Mouse (Mus musculus) layer of hippocampus, postnatal 14 days (tissue): ENCODE data around the gene Sema4b. TPM values are rescaled to one million over a fixed set of nuclear protein-coding genes. Genes with fewer than 3 reads are reported as not detected.

Source experiments
- DNase-seq, 2 experiments: peaks; one replicate each; pipeline ENCODE4 v3.0.0; 2021 to 2022; ENCODE audit warnings: low spot score in 2 of 2, mixed read lengths in 1 of 2
- total RNA-seq, 2 experiments: library from RNA; stranded (reverse); gene quantifications; 2 replicates each; pipeline ENCODE4 v1.2.3; 2021

Gene Sema4b
- total RNA-seq, 2 experiments from 2014 or later, result 25.2 to 25.7 TPM

DNA sequence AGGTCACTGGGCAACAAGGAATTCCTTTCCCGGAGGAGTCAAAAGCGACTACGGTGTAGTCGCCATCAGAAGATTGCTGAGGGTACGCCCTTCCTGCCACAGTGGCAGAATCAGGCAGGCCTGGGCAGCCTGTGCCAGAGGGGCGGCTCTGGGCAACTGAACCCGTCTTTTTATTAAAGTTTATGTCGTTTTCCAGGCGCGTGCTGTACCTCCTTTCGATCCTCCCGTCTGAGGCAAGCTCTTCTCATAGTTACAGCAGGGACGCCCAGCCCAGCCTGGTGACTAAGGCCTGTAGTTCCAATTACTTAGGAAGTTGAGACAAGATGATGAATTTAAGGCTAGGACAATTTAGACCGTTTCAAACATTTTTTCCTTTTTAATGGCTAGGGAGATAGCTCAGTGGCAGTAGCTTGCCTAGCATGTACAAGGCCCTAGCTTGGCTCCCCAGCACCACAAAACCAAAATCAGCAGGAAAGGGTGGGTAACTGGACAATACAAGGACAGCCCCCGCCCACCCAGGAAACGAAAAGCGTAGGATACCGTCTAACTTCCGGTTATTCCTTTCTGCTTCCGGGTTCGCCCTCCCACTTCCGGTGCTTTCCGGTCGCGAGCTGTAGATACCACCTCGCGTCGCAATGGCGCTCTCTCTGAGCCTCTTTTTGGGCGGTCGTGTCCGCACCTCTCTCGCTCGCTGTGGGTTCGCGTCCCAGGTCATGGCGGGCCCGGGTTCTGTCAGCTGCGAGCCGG, 74.2 kb downstream of the Sema4b start, which contains the start of gene Ngrn:
Ngrn (plus strand) TSS at position 591 of the 747 bp plus-strand sequence.
- DNase-seq, result peak; percentile 73 to 87

DNA sequence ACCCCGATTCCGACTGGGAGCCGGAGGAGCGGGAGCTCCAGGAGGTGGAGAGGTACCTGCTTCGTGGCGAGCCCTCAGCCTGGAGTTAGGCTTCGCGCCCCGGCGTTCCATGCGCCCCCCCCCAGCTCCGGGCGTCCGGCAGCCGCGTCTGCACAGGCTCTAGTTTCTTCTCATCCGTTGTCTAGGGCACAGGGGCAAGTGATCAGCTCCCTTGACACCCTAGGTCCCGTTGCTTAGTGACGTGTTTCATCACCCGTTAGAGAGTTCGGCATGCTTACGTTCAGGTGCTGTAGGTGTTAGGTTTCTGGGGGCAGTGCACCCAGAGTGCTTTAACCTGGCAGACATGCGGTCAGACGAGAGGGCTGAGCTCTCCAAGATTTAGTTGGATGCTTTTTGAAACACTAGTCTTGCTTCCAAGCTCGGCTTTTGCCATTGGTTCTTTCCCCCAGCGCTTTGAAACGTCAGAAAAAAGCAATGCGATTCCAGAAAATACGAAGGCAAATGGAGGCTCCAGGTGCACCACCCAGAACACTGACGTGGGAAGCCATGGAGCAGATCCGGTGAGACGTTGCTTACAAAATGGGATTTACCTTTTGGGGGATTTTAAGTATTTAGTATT, 74.8 kb downstream of the Sema4b start:
- peak; percentile 29 to 34 for DNase-seq

DNA sequence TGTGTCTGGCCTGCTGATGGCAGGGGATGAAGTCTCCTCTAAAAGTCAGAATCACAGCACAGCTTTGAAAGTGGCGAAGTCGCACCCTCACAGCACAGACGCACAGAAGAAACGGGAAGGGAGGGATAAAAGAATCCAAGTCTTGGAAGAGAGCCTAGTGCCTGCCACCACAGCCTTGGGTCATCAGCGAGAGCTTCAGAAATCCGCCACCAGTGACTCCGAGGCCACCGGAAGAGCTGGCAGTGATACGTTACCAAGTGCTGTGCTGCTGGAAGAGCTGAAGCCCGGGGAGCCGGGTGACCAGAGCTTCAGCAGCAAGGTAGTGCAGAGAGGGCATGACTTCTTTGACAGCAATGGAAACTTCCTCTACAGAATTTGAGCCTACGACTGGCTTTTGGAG, 78.0 kb downstream of the Sema4b start:
- no peak for DNase-seq

- DNase-seq, result no peak
Measured at GRCm38 (mm10) chr7:80267764-80268163, 81.1 kb downstream of the Sema4b start.

DNA sequence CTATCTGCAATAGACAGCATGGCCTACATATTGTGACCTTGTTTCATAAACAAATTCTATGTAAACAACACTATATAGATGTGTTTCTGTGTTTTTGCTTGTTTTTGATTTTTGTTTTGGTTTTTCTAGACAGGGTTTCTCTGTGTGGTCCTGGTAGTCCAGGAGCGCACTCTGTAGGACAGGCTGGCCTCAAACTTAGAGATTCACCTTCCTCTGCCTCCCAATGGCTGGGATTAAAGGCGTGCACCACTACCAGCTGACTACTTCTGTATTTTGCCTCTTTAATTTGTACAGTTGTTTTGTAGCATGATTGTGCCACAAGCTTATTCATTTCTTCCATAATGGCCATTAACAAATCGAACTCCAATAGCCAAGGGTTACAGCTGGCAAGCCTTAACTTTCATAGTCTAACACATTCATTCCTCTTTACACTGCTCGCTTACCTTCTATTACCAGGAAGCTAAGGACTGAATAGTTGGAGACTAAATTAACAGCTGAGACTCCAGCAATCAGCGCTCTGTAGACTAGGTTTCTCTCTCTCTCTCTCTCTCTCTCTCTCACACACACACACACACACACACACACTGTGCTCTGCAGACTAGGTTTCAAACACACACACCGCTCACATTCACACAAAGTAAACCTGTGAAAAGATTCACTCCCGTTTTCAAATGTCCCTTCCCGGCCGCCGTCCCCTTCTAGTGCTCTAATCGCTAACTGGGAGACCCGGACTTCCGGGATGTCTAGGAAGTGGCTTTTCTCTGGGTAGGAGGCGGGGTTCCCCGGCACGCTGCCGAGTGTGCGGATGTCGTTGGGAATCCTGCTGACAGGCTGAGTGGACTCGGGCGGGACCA, 82.5 kb downstream of the Sema4b start, which contains the start of gene Vps33b:
Vps33b (plus strand) TSS at position 753 of the 854 bp plus-strand sequence.
- peak; percentile 95 to 97 for DNase-seq

DNA sequence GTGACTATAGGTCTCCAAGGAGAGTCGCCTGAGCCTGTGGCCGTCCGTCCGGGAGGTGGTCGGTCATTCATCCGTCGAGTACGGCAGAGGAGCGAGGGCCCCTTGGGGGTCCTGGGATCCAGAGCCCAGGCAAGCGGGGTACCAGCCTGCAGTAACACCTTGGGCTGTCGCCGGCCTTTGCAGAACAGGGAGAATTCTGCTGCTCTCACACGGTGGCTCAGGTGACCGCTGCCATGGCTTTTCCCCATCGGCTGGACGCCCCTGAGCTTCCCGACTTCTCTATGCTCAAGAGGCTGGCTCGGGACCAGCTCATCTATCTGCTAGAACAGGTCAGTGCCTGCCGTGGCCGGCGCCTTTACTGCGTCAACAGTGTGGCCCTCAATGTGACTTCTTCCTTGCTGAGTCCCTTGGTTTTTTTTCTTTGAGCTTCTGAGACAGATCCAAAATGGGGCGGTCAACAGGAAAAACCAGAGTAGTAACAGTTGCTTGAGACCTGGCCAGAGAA, 83.2 kb downstream of the Sema4b start:
- DNase-seq, result peak in 1 of 2 experiments; percentile 33

DNA sequence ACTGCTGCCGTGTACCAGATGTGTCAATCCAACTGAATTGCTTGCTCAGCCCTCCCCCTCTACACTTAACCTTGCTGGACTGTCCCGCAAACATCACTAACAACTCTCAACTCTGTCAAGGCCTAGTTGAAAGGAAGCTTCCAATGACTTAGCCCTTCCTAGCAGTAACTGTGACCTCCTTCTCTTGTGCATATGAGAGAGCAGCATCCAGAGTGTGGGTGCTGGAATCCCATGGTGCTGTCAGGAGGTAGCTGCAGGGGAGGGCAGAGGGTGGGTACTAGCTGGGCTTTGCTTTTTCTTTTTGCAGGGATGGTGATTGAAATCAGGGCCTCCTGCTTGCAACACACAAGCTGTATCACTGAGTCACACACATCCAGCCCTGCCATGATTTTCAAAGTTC, 86.8 kb downstream of the Sema4b start:
- no peak for DNase-seq

Other genes starting within 250 kb of the Sema4b start
- gene Zfp710, start 162.0 kb upstream of the Sema4b start, total RNA-seq, result 10 to 100 TPM; 17.5 to 18.0 TPM
- gene Idh2, start 71.4 kb upstream of the Sema4b start, total RNA-seq, result 10 to 100 TPM; 70.9 to 75.8 TPM
- 10 to 100 TPM; 28.1 to 28.8 TPM for gene Cib1, start 46.0 kb downstream of the Sema4b start, total RNA-seq
- 1 to 10 TPM; 6.3 to 6.4 TPM for gene Gdpgp1, start 46.0 kb downstream of the Sema4b start, total RNA-seq
- 1 to 10 TPM in 1 of 2 experiments, under 1 TPM in 1; 0.95 to 1.6 TPM for gene Ttll13, start 59.5 kb downstream of the Sema4b start, total RNA-seq
- 10 to 100 TPM; 38.9 to 39.3 TPM for gene Ngrn, start 74.4 kb downstream of the Sema4b start, total RNA-seq
- 10 to 100 TPM; 21.4 TPM for gene Vps33b, start 82.8 kb downstream of the Sema4b start, total RNA-seq
- gene Prc1, start 107.6 kb downstream of the Sema4b start, total RNA-seq, result 1 to 10 TPM; 2.4 to 4.9 TPM
- 10 to 100 TPM; 14.5 to 15.4 TPM for gene Rccd1, start 137.6 kb downstream of the Sema4b start, total RNA-seq
- gene Unc45a, start 154.2 kb downstream of the Sema4b start, total RNA-seq, result 10 to 100 TPM; 40.6 to 47.9 TPM
- 10 to 100 TPM; 45.8 to 46.3 TPM for gene Hddc3, start 156.3 kb downstream of the Sema4b start, total RNA-seq
- gene Man2a2, start 184.5 kb downstream of the Sema4b start, total RNA-seq, result 100 to 1,000 TPM; 124 to 139 TPM
- 1 to 10 TPM; 5.6 to 9.9 TPM for gene Fes, start 201.1 kb downstream of the Sema4b start, total RNA-seq
- gene Furin, start 218.6 kb downstream of the Sema4b start, total RNA-seq, result 10 to 100 TPM; 48.7 to 50.3 TPM